Mouse (Mus musculus): ENCODE data around the gene 9530053A07Rik.
"Not testable (repeated sequence)": the region's sequence is repeated elsewhere in the genome, so short reads cannot be mapped to it uniquely, and the experiment has no call there.

The 9530053A07Rik gene

DNA sequence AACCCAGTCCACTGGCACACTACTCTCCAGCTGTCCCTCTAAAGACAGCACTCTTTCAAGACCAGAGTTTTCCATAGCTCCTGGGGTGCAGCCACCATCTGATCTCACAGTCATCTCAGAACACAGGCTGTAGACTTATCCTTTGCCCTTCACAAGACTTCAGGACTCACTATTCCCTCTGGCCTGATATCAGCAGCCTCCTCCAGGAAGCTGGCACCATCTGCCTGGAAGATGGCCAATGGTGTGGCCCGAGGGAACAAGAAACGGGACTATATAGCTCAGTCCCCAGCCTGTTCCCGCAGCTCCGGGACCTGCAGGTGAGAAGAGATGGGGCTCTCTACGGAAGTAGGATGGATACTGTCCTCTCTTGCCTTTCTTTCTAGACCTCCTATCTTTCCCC, at the start of gene 9530053A07Rik:
Gene 9530053A07Rik (plus strand): TSS at position 301 of the 400 bp plus-strand sequence.
- DNase-seq (ENCODE audit: low read depth), result no peak

DNA sequence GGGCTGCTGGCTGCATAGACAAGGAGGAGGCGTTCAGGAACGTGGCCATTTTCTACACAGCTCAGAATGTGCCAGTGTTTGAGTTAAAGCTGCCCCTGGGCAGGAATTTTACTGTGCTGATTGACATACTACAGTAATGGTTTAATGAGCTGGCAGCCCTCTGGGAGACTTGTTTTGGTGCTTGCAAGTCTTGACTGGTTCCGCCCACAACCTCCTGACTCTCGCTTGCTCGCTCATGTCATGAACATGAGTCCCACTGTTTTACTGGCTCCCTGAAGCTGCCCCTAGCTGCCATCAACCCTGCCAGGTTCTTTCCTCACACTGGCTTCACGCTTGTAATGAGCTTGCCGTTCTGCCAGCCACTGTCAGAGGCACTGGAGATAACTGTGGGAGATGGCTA, 45.1 kb upstream of the 9530053A07Rik start:
- DNase-seq (ENCODE audit: low read depth), result no peak

- DNase-seq (ENCODE audit: low read depth), result no peak
Observed at GRCm38 (mm10) chr7:28086236-28086635, 43.0 kb upstream of the 9530053A07Rik start.

GRCm38 (mm10) chr7:28093541-28093940, 35.7 kb upstream of the 9530053A07Rik start:
- DNase-seq (ENCODE audit: low read depth), result no peak

DNA sequence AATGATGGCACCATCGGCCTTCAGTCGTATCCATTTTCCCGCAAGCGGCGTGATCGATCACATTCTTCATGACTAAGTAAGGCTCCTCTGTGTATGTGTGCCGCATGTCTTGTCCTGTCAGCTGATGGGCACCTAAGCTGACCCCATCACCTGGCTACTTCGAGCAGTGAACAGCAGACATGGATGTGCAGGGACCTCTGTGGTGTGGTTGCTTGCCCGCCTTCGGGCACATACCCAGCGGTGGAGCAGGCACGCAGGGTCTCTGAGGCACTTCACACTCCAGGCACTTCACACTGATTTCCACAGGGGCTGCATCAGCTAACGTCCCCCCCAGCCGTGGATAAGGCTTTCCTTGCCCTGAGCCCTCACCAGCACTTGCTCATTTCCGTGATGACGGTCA, 30.2 kb upstream of the 9530053A07Rik start:
- no peak for DNase-seq (ENCODE audit: low read depth)

GRCm38 (mm10) chr7:28100596-28101590, 28.4 kb upstream of the 9530053A07Rik start:
- no peak for DNase-seq (ENCODE audit: low read depth)

DNA sequence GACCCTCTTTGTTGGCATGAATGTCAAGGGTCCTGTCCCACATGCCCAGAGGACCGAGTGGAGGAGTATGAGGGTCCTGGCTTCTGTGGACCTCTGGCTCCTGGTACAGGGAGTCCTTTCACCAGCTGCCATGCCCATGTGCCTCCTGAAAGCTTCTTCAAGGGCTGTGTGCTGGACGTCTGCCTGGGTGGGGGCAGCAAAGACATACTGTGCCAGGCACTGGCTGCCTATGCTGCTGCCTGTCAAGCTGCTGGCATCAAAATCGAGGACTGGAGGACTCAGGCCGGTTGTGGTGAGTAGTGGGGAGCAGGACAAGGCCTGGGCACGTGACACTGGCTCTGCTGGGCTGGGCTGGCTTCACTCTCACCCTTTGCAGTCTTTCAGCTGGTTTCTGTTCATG, 26.3 kb upstream of the 9530053A07Rik start:
- DNase-seq (ENCODE audit: low read depth), result not testable (repeated sequence)

GRCm38 (mm10) chr7:28104670-28105069, 24.6 kb upstream of the 9530053A07Rik start:
- DNase-seq (ENCODE audit: low read depth), result no peak

DNA sequence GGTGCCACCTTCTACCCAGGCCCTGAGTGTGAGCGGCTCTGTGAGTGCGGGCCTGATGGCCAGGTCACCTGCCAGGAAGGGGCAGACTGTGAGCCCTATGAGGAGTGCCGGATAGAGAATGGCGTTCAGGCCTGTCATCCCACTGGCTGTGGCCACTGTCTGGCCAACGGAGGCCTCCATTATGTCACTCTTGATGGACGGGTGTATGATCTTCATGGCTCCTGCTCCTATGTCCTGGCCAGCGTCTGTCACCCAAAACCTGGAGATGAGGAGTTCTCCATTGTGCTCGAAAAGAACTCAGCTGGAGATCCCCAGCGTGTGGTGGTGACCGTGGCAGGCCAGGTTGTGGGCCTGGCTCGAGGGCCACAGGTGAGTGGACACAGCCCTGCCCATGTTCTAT, 23.0 kb upstream of the 9530053A07Rik start:
- DNase-seq (ENCODE audit: low read depth), result no peak

GRCm38 (mm10) chr7:28114648-28115047, 14.6 kb upstream of the 9530053A07Rik start:
- no peak for DNase-seq (ENCODE audit: low read depth)

- peak; percentile 19 for DNase-seq (ENCODE audit: low read depth)
Observed at GRCm38 (mm10) chr7:28137613-28138012, 8.3 kb downstream of the 9530053A07Rik start.

GRCm38 (mm10) chr7:28148263-28148662, 19.0 kb downstream of the 9530053A07Rik start:
- DNase-seq (ENCODE audit: low read depth), result peak; percentile 35

GRCm38 (mm10) chr7:28149841-28150240, 20.6 kb downstream of the 9530053A07Rik start:
- no peak for DNase-seq (ENCODE audit: low read depth)

DNA sequence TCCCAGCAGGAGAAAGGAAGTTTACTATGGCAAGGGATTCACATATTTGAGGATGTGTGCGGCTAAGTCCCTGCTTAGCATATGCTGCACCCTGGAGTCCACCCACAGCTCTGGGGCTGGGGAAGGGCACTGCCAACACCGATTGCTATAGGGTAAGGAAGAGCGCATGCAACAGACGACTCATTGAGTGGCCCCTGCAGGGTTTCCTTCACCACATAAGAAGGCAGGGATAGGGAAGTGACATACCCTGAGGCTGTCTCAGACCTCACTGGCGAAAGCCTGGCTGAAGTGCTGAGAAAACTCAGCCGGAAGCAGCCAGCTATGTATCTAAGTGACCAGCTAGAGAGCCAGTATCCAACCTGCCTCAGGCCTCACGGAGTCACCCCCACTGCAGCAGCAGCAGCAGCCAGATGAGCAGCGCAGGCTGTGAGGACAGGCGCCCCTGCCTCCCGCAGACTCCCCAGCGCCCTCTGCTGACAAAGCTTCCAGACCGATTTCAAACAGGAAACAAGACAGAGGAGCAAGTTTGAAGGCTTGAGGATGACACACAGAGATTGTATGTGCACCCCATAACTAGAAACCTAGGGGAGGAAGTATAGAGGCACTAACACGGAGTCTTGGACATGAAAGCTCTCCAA, 22.4 kb downstream of the 9530053A07Rik start:
- no peak for DNase-seq (ENCODE audit: low read depth)

- not testable (repeated sequence) for DNase-seq (ENCODE audit: low read depth)
Observed at GRCm38 (mm10) chr7:28153595-28153994, 24.3 kb downstream of the 9530053A07Rik start.

- DNase-seq (ENCODE audit: low read depth), result no peak
Observed at GRCm38 (mm10) chr7:28159292-28159691, 30.0 kb downstream of the 9530053A07Rik start.

DNA sequence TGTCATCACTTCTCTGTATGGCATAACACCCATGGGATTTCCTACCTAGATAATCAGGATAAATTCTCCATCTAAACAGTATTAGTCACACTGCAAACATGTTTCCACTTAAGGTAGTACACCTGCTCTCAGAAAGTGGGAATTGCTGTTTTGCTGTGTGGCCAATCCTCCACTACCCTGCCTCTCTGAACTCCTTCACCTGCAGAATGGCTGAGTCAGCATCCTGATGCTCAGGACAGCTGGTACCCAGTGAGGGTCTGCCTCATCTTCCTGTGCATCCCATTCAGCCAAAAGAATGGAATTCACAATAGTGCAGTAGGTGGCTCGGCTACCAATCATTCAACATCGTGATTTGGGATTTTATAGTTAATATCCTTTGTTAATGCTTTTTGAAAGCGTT, 30.6 kb downstream of the 9530053A07Rik start:
- no peak for DNase-seq (ENCODE audit: low read depth)

DNA sequence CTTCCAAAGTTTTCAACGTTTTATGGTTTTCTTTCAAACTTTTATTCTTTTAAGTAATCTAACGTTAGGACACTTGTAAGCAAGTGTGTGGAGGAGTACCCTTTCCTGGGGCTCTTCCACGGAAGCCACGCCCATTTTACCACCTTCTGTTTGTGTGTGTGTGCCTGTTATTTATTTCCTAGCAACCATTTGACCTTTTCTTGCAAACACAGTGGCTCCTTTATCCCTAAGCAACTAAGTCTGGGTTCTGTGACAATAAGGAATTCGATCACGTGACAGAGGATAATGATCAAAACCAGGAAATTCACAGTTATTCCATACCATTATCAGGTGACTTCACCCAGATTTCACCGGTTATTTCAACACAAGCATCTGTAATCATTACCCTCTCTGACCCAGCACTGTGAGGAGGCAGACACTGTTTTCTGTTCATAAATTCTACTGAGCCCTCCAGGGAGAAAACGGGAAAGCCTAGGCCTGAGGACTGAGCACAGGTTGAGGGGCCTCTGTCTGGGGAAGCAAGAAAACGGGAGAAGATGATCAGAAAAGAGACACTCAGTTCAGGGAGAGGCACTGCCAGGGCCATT, 32.0 kb downstream of the 9530053A07Rik start:
- no peak for DNase-seq (ENCODE audit: low read depth)

GRCm38 (mm10) chr7:28165406-28165805, 36.1 kb downstream of the 9530053A07Rik start:
- DNase-seq (ENCODE audit: low read depth), result no peak

- DNase-seq (ENCODE audit: low read depth), result peak; percentile 72
Observed at GRCm38 (mm10) chr7:28168320-28169115, 39.3 kb downstream of the 9530053A07Rik start.

- DNase-seq (ENCODE audit: low read depth), result peak; percentile 91
Observed at GRCm38 (mm10) chr7:28169489-28170422, 40.5 kb downstream of the 9530053A07Rik start, which contains the start of gene Fbl. Gene Fbl (plus strand): TSS chr7:28169710.
